9 mouse cellular contexts compared by ENCODE assay signal in the genomic region with DNA sequence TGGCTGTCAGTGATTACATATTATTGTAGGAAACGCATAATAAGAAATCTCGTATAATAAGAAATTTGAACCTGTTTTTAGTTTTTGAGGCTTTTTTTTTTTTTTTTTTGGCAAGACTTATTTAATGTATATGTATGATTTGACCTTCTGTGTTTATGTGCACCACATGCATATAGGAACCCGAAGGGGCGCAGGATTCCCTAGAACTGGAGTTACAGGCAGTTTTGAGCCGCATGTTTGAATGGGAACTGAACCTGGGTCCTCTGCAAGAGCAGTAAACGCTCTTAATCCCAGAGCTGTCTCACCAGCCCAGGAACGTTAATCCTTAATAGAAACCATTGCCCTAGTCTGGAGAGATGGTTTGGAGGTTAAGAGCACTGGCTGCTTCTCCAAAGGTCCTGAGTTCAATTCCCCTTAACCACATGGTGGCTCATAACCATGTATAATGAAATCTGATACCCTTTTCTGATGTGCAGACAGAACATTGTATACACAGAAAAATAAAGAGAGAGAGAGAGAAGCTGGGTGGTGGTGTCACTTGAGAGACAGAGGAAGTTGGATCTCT. TPM values are rescaled to one million over a fixed set of nuclear protein-coding genes. Genes with fewer than 3 reads are reported as not detected.
DNase-seq lines count a peak whose midpoint lies in the region; ATAC-seq lines count a peak whose summit lies in the region.
"Had no signal": no experiment of that assay in that cellular context is flagged by ENCODE, and none has a peak within 500 bp of the region (broad histone marks: within the 10 kb centered on the region; RNA-seq: fewer than 3 reads in every experiment).

No protein-coding gene starts in this region.

- no peak overlapping the region for H3K27ac ChIP-seq in forebrain, embryonic 12.5 days
- H3K27ac ChIP-seq in liver, embryonic 16.5 days (ENCODE audit: low read length) = peak overlapping the region; percentile 58

- DNase-seq in heart, adult 11 months = peak; percentile 46
- DNase-seq in heart, postnatal 14 days = no peak
- peak; percentile 30 for DNase-seq in A20 (ENCODE audit: low read depth, low spot score)
- no peak for DNase-seq in layer of hippocampus, adult 8-10 months (ENCODE audit: low spot score in 2 of 2)
- DNase-seq in urinary bladder, adult 18-20 months (ENCODE audit: low spot score in 2 of 2) = no peak
- DNase-seq in cerebellum, adult 9-11 months = no peak

- 4% methylated on average over 7 of the region's 7 CpGs for WGBS in forebrain, embryonic 12.5 days
- WGBS in liver, embryonic 16.5 days (ENCODE audit: insufficient replicate concordance) = 4% methylated on average over 7 of the region's 7 CpGs

- no peaks in the 10 kb centered on the region for H3K9me3 ChIP-seq in forebrain, embryonic 12.5 days
- H3K9me3 ChIP-seq in liver, embryonic 16.5 days (replicated peaks; ENCODE audit: control insufficient read depth, low read length) = no peaks in the 10 kb centered on the region

- H3K4me1 ChIP-seq in forebrain, embryonic 12.5 days = peaks cover 18% of the 10 kb centered on the region
- peaks cover 19% of the 10 kb centered on the region for H3K4me1 ChIP-seq in liver, embryonic 16.5 days (ENCODE audit: control insufficient read depth, low read depth, low read length)

- H3K4me3 ChIP-seq in forebrain, embryonic 12.5 days (replicated peaks) = peak overlapping the region; percentile 82
- peak overlapping the region; percentile 76 for H3K4me3 ChIP-seq in liver, embryonic 16.5 days (ENCODE audit: low read depth, low read length)

- no peak; the same call in 1 of the 2 replicates for ATAC-seq in forebrain, embryonic 12.5 days (ENCODE audit: low FRiP score)
- no peak for ATAC-seq in liver, embryonic 16.5 days (ENCODE audit: low read depth)

- intact Hi-C loops in heart, postnatal 14 days (cut with DNase I) = loop anchor here (2.0 to 5.0 kb wide), 2 partner anchors 45 to 75 kb away; no protein-coding TSS in a partner anchor

- peak overlapping the region; percentile 80 for H3K9ac ChIP-seq in forebrain, embryonic 12.5 days
- H3K9ac ChIP-seq in liver, embryonic 16.5 days (ENCODE audit: low read depth, low read length) = peak overlapping the region; percentile 85

- no peaks in the 10 kb centered on the region for H3K27me3 ChIP-seq in forebrain, embryonic 12.5 days
- no peaks in the 10 kb centered on the region for H3K27me3 ChIP-seq in liver, embryonic 16.5 days (ENCODE audit: control insufficient read depth, insufficient read depth, low read depth, low read length)

- H3K4me2 ChIP-seq in forebrain, embryonic 12.5 days = peak overlapping the region; percentile 69
- H3K4me2 ChIP-seq in liver, embryonic 16.5 days (ENCODE audit: low read depth, low read length) = peak overlapping the region; percentile 79

- peaks cover 5% of the 10 kb centered on the region for H3K36me3 ChIP-seq in forebrain, embryonic 12.5 days (replicated peaks)
- H3K36me3 ChIP-seq in liver, embryonic 16.5 days (ENCODE audit: control insufficient read depth, insufficient read depth) = peaks cover 4% of the 10 kb centered on the region; the same call in 1 of the 2 replicates

RNA-seq across cellular contexts. Expression of a gene that starts 0.4 kb away (rescaled TPM):
- 1 to 10 TPM; 1.2 TPM for total RNA-seq in heart, postnatal 14 days (2021)
- 15.9 and 18.8 TPM in 2 replicates for polyA plus RNA-seq in forebrain, embryonic 12.5 days (2016; fragmentation: Nextera tagmentation; extraction: Ambion mirVana)
- polyA plus RNA-seq in liver, embryonic 16.5 days (2015; fragmentation: Nextera tagmentation; extraction: Ambion mirVana) = 6.8 and 7.3 TPM in 2 replicates
- total RNA-seq in layer of hippocampus, adult 8-10 months (2022) = 1 to 10 TPM; 2.0 to 2.5 (median 2.3) TPM

RNA-seq across cellular contexts. Expression of a gene that starts 0.5 kb away (rescaled TPM):
- 10 to 100 TPM; 56.0 to 61.9 TPM for total RNA-seq in heart, postnatal 14 days (2021)
- polyA plus RNA-seq in forebrain, embryonic 12.5 days (2016; fragmentation: Nextera tagmentation; extraction: Ambion mirVana) = 77.4 and 78.5 TPM in 2 replicates
- polyA plus RNA-seq in liver, embryonic 16.5 days (2015; fragmentation: Nextera tagmentation; extraction: Ambion mirVana) = 40.6 and 42.0 TPM in 2 replicates
- total RNA-seq in layer of hippocampus, adult 8-10 months (2022) = 10 to 100 TPM; 62.1 to 75.3 (median 71.4) TPM

RNA-seq across cellular contexts. Expression of a gene that starts 30.2 kb away (rescaled TPM):
- not detected for total RNA-seq in heart, postnatal 14 days (2021)
- 2.3 and 2.4 TPM in 2 replicates for polyA plus RNA-seq in forebrain, embryonic 12.5 days (2016; fragmentation: Nextera tagmentation; extraction: Ambion mirVana)
- polyA plus RNA-seq in liver, embryonic 16.5 days (2015; fragmentation: Nextera tagmentation; extraction: Ambion mirVana) = 0.05 TPM in 1 of 2 replicates, not detected in the other
- 10 to 100 TPM; 45.3 to 51.3 (median 49.8) TPM for total RNA-seq in layer of hippocampus, adult 8-10 months (2022)
- total RNA-seq: neutrophil, adult 5-6 weeks had no signal

RNA-seq across cellular contexts. Expression of a gene that starts 48.8 kb away (rescaled TPM):
- 10 to 100 TPM; 42.1 to 45.2 TPM for total RNA-seq in heart, postnatal 14 days (2021)
- 39.6 and 43.1 TPM in 2 replicates for polyA plus RNA-seq in forebrain, embryonic 12.5 days (2016; fragmentation: Nextera tagmentation; extraction: Ambion mirVana)
- polyA plus RNA-seq in liver, embryonic 16.5 days (2015; fragmentation: Nextera tagmentation; extraction: Ambion mirVana) = 6.9 and 7.3 TPM in 2 replicates
- total RNA-seq in layer of hippocampus, adult 8-10 months (2022) = 100 to 1,000 TPM in 2 of 4 experiments, 10 to 100 TPM in 2; 86.9 to 135 (median 104) TPM

Comparison
In these comparisons a context has a peak if more than half of its experiments do, and no peak if none do; other contexts are left out.
1. DNase-seq: peak in heart, adult 11 months (single experiment) and A20 (single experiment); none in heart, postnatal 14 days (0 of 2), layer of hippocampus, adult 8-10 months (0 of 2), urinary bladder, adult 18-20 months (0 of 2) and cerebellum, adult 9-11 months (single experiment).
2. RNA of a gene that starts 30.2 kb away (total RNA-seq): 45.3 to 51.3 TPM in layer of hippocampus, adult 8-10 months; not detected in heart, postnatal 14 days; every median in the first group is over 10 times any median in the second.